Mouse (Mus musculus): Measurements from ENCODE around the gene Polh. TPM values are rescaled to one million over a fixed set of nuclear protein-coding genes. Genes with fewer than 3 reads are reported as not detected.

Gene Polh
- polyA plus RNA-seq, 1 experiment from 2014 or later = 13.1 TPM

DNA sequence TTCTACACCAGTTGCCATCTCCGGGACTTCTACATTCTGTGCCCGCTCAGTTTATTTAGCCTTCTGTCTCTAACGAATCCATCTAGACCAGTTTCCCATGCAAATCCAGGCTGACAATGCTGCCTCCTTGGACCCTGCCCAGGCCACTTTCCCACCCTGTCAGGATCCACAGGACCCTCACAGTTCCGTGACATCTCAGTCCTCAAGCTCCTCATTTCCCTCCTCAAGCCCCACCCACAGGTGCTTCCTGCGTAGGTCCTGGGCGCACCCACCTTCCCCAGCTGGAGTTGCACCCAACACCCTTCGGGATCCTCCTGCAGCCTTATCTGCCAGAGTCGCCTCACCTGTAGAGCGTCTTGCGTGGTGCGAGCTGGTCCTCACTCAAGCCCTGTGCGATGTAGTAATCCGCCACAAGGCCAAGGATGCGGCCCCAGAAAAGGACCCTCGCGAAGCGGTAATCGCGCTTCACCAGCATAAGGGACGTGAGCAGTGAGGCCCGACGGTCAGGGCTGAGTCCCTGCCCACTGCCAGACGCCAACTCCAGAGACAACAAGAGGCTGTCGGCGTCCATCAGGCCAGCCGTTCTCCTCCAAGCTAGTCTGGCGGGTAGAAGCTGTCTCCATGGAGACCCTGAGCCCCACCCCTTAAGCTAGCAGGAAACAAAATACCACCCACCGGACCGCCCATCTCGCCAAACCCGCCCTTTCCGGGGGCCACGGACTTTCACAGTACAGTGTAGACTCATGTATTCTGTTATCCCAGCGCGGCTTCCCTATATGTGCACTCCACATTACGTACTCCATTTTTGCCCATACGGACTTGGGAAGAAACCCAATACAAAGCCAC lies 58.6 kb downstream of the Polh start, which contains the start of gene Rsph9:
TSS of gene Rsph9 (minus strand) at position 639 of the 846 bp plus-strand sequence.
- peak within 1 kb of the TSS; percentile 59 for H3K4me3 ChIP-seq
- H3K27me3 ChIP-seq (ENCODE audit: insufficient read depth, poor library complexity, severe bottlenecking) = peaks cover 7% of the 10 kb centered on the region; the same call in 1 of the 2 replicates
- H3K4me1 ChIP-seq (replicated peaks) = peaks cover 16% of the 10 kb centered on the region
- H3K27ac ChIP-seq = peak within 1 kb of the TSS; percentile 81
- H3K9me3 ChIP-seq = no peaks in the 10 kb centered on the region
- H3K36me3 ChIP-seq = peaks cover 37% of the 10 kb centered on the region
- WGBS = 7% methylated on average over 37 of the region's 37 CpGs
- peak; percentile 82 for DNase-seq (ENCODE audit: low spot score)

DNA sequence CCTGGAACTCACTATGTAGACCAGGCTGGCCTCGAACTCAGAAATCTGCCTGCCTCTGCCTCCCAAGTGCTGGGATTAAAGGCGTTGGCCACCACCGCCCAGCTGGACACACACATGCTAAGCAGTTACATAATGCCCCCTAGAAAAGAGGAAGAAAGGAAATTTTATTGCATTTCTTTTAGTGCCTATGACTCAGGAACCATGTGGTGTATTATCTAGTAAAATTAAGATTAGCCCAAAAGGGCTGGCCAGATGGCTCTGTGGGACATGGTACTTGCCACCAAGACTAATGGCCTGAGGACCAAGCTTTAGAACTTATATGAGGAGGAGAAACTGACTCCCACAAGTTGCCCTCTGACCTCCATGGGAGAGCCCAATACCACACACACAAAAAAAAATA lies 62.6 kb downstream of the Polh start:
- DNase-seq (ENCODE audit: low spot score) = no peak
- Histone ChIP-seq H3K27ac (no peak overlapping the region), H3K36me3 (peaks cover 6% of the 10 kb centered on the region; the same call in 1 of the 2 replicates), H3K4me3 (no peak overlapping the region), H3K4me1 (replicated peaks) (peaks cover 16% of the 10 kb centered on the region), H3K9me3 (no peaks in the 10 kb centered on the region), H3K27me3 (ENCODE audit: insufficient read depth, poor library complexity, severe bottlenecking) (peaks cover 7% of the 10 kb centered on the region; the same call in 1 of the 2 replicates)
- 91% methylated on average over 3 of the region's 3 CpGs for WGBS

- H3K27ac ChIP-seq = no peak overlapping the region
- H3K4me3 ChIP-seq = no peak overlapping the region
- no peak for DNase-seq (ENCODE audit: low spot score)
- no peaks in the 10 kb centered on the region for H3K9me3 ChIP-seq
- H3K4me1 ChIP-seq (replicated peaks) = peaks cover 8% of the 10 kb centered on the region
- H3K36me3 ChIP-seq = peaks cover 6% of the 10 kb centered on the region; the same call in 1 of the 2 replicates
- 85% methylated on average over 8 of the region's 8 CpGs for WGBS
- peaks cover 7% of the 10 kb centered on the region; the same call in 1 of the 2 replicates for H3K27me3 ChIP-seq (ENCODE audit: insufficient read depth, poor library complexity, severe bottlenecking)
Measured at GRCm38 (mm10) chr17:46138563-46139236, 63.7 kb downstream of the Polh start.

- Histone ChIP-seq H3K4me1 (replicated peaks) (peaks cover 7% of the 10 kb centered on the region), H3K27me3 (ENCODE audit: insufficient read depth, poor library complexity, severe bottlenecking) (0 out of 2 replicates have a peak, but pooled peaks cover 2% of the 10 kb centered on the region), H3K36me3 (peaks cover 29% of the 10 kb centered on the region), H3K27ac (0 out of 2 replicates have a peak overlapping the region, but pooled peaks have one; percentile 45), H3K4me3 (no peak overlapping the region), H3K9me3 (no peaks in the 10 kb centered on the region)
- no peak for DNase-seq (ENCODE audit: low spot score)
- WGBS = 71% methylated on average over 8 of the region's 8 CpGs
Measured at GRCm38 (mm10) chr17:46132862-46133261, 69.6 kb downstream of the Polh start.

DNA sequence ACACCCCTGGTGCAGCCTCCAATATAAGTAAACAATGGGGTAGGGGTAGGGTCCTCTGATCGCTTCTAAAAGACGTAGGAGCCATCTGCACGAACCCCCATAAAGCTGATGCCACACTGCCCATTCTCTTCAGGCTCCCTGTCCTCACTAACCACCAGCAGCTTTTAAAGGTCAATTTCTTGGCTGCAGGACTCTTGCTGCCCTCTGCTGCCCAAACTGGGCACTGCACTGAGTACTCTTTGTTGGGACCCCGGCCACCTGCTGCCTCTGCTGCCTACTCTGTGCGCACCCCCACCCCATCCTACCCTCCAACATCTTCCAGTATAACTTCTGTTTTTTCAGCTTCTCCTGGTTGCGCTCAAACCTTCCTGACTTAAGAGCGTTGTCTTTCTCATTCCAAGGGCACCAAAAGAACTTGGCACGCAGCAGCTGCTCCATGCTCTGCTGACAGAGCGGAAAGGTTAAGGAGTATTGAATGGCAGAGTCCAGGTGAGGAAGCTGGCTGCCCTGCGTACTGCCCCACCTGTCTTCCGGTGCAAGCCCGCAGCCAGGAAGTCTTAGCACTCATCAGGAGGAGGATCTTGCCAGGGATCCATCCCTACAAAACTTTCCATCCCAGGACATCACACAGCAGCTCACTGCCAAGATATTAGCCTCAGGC lies 70.3 kb downstream of the Polh start:
- DNase-seq (ENCODE audit: low spot score) = peak; percentile 83
- H3K4me1 ChIP-seq (replicated peaks) = peaks cover 7% of the 10 kb centered on the region
- H3K27ac ChIP-seq = 0 out of 2 replicates have a peak overlapping the region, but pooled peaks have one; percentile 45
- peaks cover 36% of the 10 kb centered on the region for H3K36me3 ChIP-seq
- no peaks in the 10 kb centered on the region for H3K9me3 ChIP-seq
- WGBS = 15% methylated on average over 12 of the region's 12 CpGs
- H3K4me3 ChIP-seq = no peak overlapping the region; the same call in 1 of the 2 replicates
- 0 out of 2 replicates have a peak, but pooled peaks cover 2% of the 10 kb centered on the region for H3K27me3 ChIP-seq (ENCODE audit: insufficient read depth, poor library complexity, severe bottlenecking)

DNA sequence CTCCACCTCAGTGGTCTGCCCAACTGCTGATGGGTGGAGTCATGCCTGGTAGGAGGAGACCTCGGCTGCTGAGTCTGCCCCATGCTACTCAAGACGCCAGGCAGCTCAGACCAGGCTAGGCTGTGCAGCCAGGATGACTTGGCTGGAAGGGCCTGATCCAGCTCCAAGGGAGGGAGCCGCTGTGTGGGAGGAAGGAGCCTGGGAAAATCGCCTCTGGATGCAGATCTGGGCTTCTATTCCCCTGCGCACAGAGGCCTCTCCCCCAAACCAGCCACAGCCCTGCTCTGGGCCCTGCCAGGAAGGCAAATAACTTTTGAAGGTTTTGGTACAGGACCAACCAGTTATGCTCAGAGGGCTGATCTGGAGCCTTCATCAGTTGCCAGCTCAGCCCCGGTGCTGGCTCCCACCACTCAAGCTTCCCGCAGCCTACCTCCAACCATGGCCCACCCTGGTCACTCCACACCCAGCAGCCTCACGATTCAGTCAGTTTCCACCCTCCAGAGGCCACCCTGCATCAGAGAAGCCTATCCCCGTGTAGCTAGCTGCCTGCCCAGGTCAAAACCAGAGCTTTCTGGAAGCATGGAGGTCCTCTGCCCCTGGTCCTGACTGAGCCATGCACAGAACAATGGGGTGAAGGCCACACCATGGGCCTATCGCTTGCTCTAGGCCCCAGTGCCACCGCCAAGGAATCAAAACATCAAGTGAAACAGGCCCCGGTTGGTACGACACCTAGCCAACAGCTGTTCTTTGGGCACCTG lies 72.5 kb downstream of the Polh start:
- H3K36me3 ChIP-seq = peaks cover 52% of the 10 kb centered on the region

GRCm38 (mm10) chr17:46127814-46128493 lies 74.5 kb downstream of the Polh start:
- no peaks in the 10 kb centered on the region for H3K9me3 ChIP-seq
- H3K36me3 ChIP-seq = peaks cover 72% of the 10 kb centered on the region
- 0 out of 2 replicates have a peak, but pooled peaks cover 2% of the 10 kb centered on the region for H3K27me3 ChIP-seq (ENCODE audit: insufficient read depth, poor library complexity, severe bottlenecking)
- H3K4me1 ChIP-seq (replicated peaks) = peaks cover 7% of the 10 kb centered on the region
- no peak overlapping the region for H3K4me3 ChIP-seq
- 81% methylated on average over 6 of the region's 6 CpGs for whole genome bisulfite sequencing
- no peak overlapping the region for H3K27ac ChIP-seq
- no peak for DNase-seq (ENCODE audit: low spot score)

More for the DNA sequence above, 72.5 kb downstream of the Polh start:
- Histone ChIP-seq H3K9me3 (no peaks in the 10 kb centered on the region), H3K27me3 (ENCODE audit: insufficient read depth, poor library complexity, severe bottlenecking) (0 out of 2 replicates have a peak, but pooled peaks cover 2% of the 10 kb centered on the region), H3K27ac (no peak overlapping the region), H3K4me3 (no peak overlapping the region), H3K4me1 (replicated peaks) (peaks cover 7% of the 10 kb centered on the region)
- no peak for DNase-seq (ENCODE audit: low spot score)
- 82% methylated on average over 13 of the region's 13 CpGs for WGBS

DNA sequence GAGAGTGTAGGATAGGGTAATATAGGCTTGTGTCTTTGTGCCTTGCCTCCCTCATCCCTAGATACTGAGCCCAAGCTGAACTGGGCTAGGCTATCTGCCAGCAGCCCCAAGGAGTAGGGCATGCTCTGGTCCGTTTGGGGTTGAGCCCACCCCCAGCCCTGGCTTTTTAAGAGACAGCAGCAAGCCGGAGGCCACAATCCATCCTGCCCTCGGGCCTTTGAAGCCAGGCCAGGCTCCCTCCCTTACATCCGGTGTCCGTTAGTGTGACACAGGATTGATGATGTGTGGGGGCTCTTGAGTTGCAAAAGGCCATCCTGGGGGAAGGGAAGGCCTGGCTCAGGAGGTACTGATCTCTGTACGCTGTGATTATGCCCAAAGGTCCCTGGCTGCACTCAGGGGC lies 75.8 kb downstream of the Polh start:
- peaks cover 86% of the 10 kb centered on the region for H3K36me3 ChIP-seq
- 88% methylated on average over 6 of the region's 6 CpGs for WGBS

DNA sequence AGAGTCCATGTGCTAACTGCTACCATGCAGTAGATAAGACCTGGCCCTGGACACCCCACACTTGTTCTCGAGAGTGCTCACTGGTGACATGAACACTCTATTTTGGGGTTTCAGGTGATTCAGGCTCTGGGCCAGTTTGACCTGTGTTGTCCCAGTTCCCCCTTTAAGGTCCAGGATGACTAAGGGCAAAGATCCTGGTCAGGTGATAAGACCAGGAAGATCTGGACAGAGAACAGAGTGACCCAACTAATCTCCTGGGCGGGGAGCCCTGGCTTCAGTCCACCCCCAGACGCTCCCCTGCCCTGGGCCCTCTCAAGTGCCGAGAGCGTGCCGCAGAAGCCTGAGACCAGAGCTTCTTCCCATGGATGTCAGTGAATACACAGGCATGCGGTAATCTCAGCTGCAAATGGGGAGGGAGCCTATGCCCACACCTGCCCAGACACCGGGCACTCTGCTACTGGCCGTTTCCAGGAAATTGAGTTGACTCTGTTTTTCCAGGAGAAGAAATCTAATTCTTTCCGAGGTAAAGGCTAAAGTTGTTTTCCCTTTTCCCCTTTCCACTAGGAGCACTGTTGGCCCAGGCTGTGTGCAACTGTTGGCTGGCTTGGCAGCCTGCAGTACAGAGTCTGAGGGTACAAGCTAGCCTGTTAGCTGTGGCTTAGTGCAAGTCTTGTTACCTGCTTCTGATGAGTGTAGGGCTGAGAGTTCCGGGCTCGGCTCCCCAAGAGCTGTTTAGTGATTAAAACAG lies 78.3 kb downstream of the Polh start:
- Histone ChIP-seq H3K4me1 (replicated peaks) (no peaks in the 10 kb centered on the region), H3K4me3 (no peak overlapping the region), H3K27ac (no peak overlapping the region), H3K27me3 (ENCODE audit: insufficient read depth, poor library complexity, severe bottlenecking) (no peaks in the 10 kb centered on the region), H3K36me3 (peaks cover 91% of the 10 kb centered on the region), H3K9me3 (no peaks in the 10 kb centered on the region)
- DNase-seq (ENCODE audit: low spot score) = no peak
- 92% methylated on average over 12 of the region's 12 CpGs for WGBS

More for the DNA sequence above, 75.8 kb downstream of the Polh start:
- no peaks in the 10 kb centered on the region for H3K9me3 ChIP-seq
- no peak overlapping the region for H3K4me3 ChIP-seq
- DNase-seq (ENCODE audit: low spot score) = no peak
- H3K27ac ChIP-seq = no peak overlapping the region
- no peaks in the 10 kb centered on the region for H3K27me3 ChIP-seq (ENCODE audit: insufficient read depth, poor library complexity, severe bottlenecking)
- H3K4me1 ChIP-seq (replicated peaks) = no peaks in the 10 kb centered on the region

DNA sequence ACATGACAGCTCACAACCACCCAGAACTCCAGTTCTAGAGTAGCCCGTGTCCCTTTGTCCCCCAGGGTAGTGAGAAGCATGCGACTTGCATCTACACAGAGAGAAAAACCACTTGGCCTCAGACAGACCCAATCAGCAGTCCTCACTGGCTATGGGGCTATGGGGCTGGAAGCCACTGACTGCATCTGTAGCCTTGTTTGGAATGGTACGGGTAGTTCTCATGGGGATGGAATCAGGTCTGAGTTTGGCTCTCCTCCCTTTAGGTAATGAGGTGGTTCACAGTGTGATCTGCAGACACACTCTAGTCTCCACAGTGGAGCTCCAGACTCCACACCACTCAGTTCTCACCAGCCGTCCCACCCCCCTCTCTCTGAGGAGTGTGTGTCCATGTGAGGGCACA lies 79.2 kb downstream of the Polh start:
- no peak overlapping the region for H3K4me3 ChIP-seq
- peaks cover 91% of the 10 kb centered on the region for H3K36me3 ChIP-seq
- H3K27me3 ChIP-seq (ENCODE audit: insufficient read depth, poor library complexity, severe bottlenecking) = no peaks in the 10 kb centered on the region
- H3K9me3 ChIP-seq = no peaks in the 10 kb centered on the region
- H3K27ac ChIP-seq = no peak overlapping the region
- no peaks in the 10 kb centered on the region for H3K4me1 ChIP-seq (replicated peaks)
- DNase-seq (ENCODE audit: low spot score) = no peak
- WGBS = 97% methylated on average over 4 of the region's 4 CpGs

DNA sequence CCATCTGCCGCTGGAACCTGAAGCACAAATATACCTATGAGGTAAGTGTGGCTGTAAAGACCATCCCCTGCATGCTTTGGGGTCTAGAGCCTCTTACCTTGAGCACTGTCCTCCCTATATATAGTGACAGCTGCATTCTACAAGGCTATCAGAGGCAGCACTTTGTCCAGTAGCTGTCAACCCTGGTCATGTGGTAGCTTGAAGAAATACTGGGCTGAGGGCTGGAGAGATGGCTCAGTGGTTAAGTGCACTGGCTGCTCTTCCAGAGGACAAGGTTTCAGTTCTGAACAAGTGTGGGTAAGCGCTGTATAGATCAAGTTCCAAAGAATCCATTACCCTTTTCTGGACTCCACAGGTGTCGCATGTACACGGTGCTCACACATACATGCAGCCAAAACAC lies 79.7 kb downstream of the Polh start:
- Histone ChIP-seq H3K27me3 (ENCODE audit: insufficient read depth, poor library complexity, severe bottlenecking) (no peaks in the 10 kb centered on the region), H3K4me3 (no peak overlapping the region), H3K27ac (no peak overlapping the region), H3K4me1 (replicated peaks) (no peaks in the 10 kb centered on the region), H3K36me3 (peaks cover 91% of the 10 kb centered on the region), H3K9me3 (no peaks in the 10 kb centered on the region)
- WGBS = 96% methylated on average over 4 of the region's 4 CpGs
- no peak for DNase-seq (ENCODE audit: low spot score)
